Mouse (Mus musculus) frontal cortex, postnatal 25 days (tissue): ENCODE results near the gene Mrpl22.
A peak's percentile ranks its signal among the peaks of the same experiment; 100 is the strongest.
"Not testable (repeated sequence)": the region's sequence is repeated elsewhere in the genome, so short reads cannot be mapped to it uniquely, and the experiment has no call there.

Source experiments
- DNase-seq, 2 experiments: peaks; one replicate each; pipeline ENCODE4 v3.0.0; 2022; ENCODE audit warnings: low spot score in 2 of 2

Mrpl22 gene

DNA sequence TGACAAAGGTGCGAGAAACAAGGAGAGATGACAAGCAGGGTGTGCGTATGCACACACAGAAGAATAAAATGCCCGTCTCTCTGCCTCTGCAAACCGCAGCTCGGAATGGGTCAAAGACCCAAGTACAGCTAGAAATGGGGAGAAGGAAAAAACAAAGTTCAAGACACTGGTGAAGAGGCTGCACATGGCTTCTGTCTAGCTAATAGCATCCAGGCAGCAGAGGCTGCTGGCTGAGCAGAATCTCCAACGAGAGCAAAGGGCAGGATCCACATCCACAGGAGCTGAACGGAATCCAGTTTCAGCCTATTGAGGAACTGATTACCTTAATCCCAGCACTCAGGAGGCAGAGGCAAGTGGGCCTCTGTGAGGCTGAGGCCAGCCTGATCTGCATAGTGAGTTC lies 9.3 kb downstream of the Mrpl22 start:
- no peak for DNase-seq

DNA sequence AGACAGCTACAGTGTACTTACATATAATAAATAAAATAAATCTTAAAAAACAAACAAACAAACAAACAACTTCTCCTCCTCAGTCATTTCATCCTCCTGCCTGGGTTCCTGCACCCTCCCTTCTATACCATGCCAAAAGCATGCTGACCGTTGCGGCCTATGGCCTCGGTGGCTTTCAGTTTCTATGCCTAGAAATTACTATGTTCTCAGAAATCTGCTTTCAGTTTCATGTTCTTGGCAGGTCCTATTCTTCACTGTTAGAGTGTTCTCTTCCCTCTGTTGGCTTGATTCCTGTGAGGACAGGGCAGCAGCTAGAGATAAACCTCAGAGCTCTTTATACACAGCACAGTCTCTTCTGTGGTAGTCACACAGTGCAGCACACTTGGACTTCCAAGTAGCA lies 12.1 kb downstream of the Mrpl22 start:
- DNase-seq: no peak

DNA sequence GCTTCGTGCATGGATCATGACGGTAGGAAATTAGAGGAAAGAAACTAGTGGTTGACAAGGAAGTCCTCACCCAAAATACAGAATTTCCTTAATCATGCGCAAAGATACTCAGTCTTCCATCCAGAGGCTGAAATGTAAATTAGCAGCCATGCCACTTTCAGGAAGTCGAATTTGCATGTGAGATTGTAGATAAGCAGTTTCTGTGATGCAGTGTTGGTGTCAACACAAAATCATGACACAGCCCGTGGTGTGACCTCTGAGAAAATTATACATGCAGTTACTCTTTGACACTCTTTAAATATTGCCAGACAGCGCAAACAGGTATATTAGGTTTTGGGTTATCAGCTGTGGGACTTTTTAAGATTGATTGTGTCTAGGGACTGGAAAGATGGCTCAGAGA lies 18.2 kb downstream of the Mrpl22 start:
- no peak for DNase-seq

DNA sequence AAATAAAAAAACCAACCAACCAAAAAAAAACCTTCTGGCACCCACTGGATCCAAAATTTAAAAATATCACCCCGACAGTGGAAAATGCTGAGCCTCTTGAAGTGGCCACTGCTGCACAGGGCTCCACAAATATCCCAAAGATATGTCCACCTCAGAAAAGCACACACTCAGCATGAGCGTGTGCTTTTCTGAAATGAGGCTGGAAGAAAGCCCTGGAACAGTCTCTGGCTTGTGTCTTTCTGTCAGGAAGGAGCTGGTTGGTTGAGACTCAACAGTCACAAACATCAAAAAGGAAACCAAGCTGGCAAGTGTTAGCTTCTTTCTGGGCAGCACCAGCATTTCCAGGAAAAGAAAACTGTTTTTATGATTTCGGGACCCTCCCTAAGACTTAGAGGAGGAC lies 21.9 kb downstream of the Mrpl22 start:
- DNase-seq: no peak

DNA sequence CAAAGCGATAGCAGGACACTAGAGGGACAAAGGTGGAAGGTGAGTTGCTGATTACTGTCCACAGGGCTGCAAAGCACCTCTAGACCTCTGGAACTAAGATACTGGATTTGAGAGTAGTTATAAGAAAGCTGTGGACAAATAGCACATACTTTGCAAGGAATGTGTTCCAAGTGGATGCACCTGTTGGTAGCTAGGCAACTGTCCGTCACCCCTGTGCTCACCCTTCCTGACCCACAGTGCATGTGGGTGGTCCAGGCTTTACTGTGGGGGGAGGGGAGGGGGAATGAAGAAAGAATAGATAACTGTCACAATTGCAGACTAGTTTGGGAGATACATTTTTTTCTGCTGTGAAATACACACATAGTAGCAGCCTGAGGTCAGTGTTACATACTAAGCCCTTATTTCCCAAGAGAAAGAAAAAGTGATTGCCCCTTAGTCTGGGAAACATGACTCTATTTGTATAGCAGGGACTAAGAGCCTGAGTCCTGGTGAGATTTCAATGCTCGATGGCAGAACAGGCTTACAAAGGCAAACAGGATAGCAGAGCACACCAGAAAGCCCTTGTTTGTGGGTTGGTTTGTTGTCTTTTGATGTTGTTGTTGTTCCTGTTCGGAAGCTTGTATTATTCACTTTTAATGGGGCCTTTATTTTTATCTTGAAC lies 22.5 kb downstream of the Mrpl22 start:
- DNase-seq: no peak

DNA sequence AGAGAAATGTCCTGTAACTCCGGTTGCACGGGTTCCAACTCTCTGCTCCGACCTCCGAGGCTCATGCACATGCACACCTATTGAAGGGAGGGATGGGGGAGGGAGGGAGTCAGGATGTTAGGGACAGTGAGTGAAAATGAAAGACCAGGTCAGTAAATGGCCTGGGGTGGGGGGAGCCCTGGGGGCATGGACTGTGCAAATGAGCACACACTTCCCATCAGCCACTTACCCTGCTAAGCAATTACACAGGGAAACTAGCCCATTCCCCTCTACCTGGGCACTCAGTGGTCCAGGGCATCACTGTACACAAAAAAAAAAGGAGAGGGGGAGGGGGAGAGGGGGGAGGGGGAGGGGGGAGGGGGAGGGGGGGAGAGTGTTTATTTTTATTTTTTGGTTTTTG lies 27.2 kb downstream of the Mrpl22 start:
- DNase-seq: no peak

DNA sequence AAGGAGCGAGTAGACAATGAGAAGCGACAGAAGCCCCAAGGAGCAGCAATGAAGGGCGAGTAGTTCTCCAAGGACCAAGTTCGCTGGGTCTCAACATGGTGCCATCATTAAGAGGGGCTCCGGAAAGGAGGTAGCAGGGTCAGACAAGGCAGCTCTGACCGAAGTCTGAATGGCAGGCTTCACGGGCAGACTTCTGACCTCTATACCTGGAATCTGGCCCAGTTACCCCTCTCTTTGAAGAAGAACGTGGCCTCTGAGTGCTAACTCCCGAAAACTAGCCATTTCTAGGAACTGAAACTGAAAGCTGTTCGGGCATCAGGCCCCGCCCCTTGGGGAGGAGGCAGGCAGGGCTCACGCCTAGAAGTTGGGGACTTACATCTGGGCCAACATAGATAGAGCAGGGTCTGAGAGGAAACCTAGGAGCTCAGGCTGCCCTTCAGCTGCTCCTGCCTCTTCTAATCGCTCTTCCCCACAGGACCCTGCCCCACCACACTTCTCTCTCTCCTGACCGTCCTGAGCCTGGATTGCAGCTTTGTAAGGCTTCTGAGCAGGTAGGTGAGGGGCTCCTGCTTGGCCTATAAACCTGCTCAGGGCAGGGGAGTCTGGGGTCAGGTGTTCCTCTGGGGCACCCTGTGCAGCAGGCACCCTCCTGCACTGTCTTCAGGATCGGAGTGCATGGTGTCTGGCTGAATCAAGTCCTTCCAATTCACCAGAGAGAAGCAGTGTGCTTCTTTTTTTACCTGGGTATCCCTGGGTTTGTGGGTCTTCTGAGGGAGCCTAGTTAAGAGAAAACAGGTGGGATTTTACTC lies 28.0 kb downstream of the Mrpl22 start, which contains the start of the genes Igtp and Irgm2:
Igtp (plus strand) TSS at position 328 of the 809 bp plus-strand sequence.
Irgm2 (plus strand) TSS at position 390 of the 809 bp plus-strand sequence.
- peak; percentile 20 to 36 for DNase-seq

DNA sequence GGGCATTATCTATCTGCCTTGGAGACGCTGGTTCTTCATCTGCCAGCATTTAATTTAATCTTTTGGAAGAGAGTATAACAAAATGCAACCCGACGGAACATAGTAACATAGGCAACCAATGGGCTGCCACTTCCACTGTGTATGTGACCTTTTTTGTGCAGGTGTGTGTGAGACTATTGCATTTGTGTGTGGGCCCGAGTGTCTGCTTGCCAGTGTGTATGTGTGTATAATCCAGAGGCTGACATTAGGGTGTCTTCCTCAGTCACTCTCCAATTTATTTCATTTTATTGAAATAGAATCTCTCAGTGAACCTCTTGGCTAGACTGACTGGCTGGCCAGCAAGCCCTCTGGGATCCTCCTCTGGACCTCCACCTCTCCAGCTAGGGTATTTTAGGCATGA lies 28.8 kb downstream of the Mrpl22 start:
- DNase-seq: no peak

DNA sequence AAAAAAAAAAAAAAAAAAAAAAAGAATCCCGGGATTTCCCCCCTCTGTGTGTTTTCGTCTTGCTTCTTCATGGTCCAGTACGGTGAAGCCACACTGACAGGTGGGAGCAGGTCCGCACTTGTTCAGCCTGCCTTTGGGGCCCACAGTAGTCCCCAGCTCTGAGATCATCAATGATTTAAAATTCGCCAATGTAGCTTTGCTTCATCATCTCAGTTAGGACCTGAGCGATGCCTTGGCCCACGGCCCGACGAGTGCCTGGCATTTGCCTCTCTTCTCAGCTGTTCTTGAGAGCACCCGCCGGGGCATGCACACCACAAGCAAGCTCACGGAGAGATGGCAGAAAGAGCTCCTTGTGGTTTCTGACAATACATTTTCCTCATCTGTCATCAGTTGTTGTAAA lies 29.6 kb downstream of the Mrpl22 start:
- DNase-seq: no peak

DNA sequence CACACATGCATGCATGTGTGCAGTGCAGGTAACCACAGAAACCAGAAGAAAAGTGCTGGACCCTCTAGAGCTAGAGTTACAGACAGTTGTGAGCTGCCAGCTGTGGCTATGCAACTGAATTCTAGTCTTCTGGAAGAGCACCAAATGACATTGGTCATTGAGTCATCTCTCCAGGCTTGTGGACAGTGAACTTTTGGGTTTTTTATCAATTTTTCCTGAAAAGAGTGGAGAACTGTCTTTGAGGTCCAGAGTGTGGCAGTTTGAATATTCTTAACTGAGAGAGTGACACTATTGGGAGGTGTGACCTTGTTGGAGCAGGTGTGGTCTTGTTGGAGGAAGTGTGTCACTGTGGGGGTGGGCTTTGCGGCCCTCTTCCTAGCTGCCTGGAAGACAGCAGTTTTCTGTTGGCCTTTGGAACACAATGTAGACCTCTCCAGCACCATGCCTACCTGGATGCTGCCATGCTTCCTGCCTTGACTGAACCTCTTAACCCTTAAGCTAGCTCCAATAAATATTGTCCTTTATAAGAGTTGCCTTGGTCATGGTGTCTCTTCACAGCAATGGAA lies 38.9 kb downstream of the Mrpl22 start:
- DNase-seq: no peak

DNA sequence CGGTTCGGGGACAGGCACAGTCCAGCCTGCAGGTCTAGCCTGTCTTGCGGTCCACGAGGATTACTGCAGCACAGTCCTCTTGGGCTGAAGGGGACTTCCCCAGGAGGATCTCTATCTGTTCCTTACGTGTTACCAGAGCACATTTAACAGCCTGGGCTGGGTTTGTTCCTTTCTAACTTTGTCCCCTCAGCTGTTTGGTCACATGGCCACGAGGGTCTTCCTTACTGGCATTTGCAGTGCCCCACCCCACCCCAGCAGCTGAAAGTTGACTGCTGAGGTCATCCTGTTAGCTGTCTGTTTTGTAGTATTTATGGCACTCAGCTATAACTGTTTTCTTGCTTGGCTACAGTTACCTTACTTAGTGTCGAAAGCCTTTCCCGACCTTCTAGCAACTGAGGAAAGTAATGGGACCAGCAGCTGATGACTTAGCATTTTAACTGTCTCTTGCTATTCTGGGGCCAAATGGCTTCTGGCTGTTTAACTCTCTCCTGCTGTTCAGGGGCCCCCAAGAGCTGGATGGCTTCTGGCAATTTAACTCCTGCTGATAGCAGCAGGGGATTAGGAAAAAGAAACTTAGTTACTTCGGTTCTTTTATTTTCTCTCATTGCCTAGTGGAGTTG lies 39.7 kb downstream of the Mrpl22 start:
- DNase-seq: no peak

DNA sequence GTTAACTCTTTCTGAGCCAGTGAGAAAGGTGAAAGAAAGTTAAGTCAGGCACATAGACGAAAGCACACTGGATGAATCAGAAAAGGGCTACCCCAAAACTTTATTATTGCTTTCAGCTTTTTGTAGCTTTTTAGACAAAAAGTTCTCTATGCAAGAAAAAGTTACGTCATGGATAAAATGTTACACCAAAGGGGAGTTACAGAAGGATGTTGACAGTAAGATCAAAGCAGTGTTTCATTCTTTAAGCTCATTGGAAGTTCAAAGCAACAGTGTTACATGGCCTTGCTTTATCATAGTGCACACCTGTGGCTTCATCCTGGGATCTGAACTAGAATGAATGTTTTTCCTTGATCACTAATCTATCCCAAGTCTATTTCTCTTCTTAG lies 40.2 kb downstream of the Mrpl22 start:
- no peak for DNase-seq

DNA sequence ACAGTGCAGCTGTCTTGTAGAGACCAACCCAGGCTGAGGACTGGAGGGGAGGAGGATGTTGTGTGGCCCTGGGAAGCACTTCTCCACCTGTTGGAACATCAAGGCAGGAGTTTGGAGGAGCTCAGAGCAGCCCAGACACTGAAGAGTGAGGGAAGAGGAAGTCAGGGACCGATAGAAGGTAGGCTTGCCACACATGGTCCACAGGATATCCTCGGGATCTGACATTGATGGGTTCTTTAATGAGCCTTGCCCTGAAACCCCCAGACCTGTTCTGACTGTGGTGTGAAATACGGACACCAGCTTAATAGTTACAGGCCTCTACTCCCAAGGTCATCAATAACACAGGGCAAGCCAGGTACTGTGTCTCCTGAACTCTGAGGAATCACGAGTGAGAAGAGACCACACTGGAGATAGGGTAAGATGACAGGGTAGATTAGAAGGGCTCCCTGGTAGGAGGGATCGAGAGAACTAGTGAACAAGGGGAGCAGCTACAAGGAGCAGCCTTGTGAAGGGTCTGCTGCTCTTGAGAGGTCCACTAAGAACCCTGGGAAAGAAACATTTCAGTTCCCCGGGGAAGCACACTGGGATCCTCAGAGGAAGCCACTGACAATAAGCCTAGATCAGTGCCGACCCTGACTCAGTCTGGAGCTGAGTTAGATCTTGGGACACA lies 42.3 kb downstream of the Mrpl22 start:
- no peak for DNase-seq

DNA sequence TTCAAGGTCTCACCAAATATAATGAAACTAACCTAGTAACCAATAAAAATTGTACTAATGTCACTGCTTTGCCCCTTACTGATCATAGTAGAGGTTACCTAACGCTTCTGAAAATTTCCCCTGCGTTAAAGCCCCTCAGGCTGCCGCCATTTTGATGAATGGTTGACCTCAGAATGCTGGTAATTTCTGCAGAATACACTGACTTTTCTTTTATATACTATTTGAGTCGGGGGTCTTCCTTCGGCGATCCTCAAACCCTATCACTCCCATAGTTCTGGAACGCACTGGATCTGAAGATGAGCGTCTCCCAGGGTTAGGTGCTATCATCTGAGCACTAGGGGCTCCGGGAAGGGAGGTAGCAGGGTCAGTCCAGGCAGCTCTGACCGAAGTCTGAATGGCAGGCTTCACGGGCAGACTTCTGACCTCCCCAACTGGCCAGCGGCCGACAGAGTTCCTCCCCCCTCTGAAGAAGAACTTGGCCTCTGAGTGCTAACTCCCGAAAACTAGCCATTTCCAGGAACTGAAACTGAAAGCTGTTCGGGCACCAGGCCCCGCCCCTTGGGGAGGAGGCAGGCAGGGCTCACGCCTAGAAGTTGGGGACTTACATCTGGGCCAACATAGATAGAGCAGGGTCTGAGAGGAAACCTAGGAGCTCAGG lies 43.1 kb downstream of the Mrpl22 start:
- peak; percentile 10 to 30 for DNase-seq

DNA sequence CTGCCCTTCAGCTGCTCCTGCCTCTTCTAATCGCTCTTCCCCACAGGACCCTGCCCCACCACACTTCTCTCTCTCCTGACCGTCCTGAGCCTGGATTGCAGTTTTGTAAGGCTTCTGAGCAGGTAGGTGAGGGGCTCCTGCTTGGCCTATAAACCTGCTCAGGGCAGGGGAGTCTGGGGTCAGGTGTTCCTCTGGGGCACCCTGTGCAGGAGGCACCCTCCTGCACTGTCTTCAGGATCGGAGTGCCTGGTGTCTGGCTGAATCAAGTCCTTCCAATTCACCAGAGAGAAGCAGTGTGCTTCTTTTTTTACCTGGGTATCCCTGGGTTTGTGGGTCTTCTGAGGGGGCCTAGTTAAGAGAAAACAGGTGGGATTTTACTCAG lies 43.6 kb downstream of the Mrpl22 start:
- not testable (repeated sequence) for DNase-seq

DNA sequence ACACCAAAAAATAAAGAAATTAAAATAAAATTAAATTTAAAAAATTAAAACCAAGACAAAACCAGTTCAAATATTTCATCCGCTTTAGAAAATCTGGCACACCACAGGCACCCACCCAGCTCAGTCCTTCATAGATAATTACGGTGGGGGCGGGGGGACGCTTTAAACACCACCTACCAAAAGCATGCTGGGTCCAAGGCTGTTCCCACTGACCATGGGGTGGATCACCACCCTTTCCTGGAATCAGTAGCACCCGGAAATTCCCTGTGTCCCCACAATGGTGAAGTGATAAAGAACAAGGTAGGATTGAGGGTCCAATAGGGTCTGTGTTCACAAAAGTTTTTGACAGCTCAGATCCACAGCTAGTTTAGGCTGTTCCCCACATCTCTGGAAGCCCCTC lies 44.4 kb downstream of the Mrpl22 start:
- DNase-seq: no peak

DNA sequence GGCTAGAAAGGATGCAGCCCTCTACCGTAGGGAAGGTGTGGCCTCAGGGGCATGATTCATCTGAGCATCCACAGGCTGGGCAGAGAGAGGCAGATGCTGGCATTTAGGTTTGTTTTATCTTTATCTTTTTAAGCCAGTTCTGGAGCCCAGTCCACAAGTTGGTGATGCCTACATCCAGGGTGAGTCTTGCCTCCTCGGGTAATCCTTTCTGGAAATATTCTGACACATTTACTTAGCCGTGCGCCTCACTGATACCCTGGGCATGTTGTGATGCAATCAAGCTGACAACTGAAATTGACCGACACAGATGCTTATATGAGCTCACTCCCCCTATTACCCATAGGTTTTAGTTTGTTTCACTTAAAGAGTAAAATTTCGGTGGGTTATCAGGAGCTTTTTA lies 45.4 kb downstream of the Mrpl22 start:
- no peak for DNase-seq

DNA sequence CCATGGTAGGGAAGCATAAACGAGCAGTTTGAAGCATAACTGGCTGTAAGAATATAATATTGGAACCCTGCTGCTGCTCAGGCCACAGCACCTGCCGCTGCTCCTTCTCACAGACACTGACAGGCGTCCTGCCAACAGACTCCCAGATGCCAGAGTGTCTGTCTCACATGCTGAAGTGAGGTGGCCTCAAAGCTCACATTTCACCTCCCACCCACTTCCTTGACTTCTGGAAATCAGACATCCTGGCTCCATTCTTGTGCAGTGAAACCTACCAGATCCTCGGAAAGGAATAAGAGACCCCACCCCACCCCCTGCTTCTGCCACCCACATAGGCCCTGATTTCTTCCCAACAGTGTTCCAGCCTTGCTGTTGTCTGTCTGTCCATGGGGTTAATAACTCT lies 52.3 kb downstream of the Mrpl22 start:
- no peak for DNase-seq

DNA sequence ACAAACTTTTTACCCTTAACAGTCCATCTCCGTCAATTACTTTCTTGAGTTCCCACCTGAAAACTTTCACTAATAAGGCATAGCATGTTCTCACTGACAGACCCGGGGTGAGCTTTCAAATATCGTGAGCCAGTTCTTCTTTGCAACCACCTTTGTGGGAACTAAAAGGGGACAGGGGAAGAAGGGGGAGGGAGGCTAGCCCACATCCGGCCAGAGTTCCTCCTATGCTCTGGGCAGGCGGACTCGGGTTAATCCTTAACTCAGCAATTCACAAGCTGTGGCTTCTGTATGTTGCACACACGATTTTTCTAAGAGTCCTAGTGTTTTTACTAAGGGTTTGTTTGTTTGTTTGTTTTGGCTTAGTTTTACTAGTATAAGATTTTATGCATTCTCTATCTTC lies 52.9 kb downstream of the Mrpl22 start:
- no peak for DNase-seq

DNA sequence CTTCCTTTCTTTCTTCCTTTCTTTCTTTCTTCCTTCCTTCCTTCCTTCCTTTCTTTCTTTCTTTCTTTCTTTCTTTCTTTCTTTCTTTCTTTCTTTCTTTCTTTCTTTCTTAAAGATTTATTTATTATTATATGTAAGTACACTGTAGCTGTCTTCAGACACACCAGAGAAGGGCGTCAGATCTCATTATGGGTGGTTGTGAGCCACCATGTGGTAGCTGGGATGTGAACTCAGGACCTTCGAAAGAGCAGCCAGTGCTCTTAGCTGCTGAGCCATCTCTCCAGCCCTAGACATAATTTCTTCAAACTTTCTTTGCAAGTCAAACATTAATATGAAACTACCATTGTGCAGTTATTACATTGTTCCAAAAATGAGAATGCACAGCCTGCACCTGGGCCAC lies 53.4 kb downstream of the Mrpl22 start:
- not testable (repeated sequence) for DNase-seq

DNA sequence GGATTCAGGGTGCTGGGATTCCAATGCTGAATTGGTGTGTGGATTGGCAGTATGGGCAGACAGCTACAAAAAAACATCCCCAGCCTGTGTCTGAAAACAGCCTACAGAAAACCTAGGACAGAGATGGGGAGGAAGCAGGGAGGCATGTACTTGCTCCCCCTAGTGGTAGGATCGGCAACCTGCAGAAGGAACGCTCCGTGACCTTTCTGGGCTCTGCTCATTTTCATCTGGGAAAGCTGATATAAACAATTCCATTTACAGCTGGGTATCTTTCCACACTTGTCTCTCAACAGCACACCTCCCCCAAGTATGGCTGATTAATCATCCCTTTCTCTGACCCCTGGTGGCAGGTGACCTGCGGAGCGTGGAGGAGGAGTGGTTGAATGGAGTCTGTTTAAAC lies 54.2 kb downstream of the Mrpl22 start:
- DNase-seq: peak; percentile 22 to 50

DNA sequence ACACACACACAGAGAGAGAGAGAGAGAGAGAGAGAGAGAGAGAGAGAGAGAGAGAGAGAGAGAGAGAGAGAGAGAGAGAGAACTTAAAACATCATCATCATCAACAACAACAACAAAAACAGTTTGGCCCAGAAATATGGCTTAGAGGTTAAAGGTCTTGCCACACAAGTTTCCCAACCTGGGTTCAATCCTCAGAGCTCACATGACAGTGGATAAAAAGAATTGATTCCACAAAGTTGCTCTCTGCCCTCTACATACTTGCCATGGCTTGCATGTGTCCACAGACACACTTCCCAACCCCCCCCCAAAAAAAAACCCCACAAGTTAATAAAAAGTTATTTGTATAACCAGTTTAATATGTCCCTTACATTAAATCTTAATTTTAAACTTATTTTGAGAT lies 55.0 kb downstream of the Mrpl22 start:
- no peak for DNase-seq
